Mouse (Mus musculus): ENCODE data around the gene Cadm2. TPM values are rescaled to one million over a fixed set of nuclear protein-coding genes. Genes with fewer than 3 reads are reported as not detected.

Gene Cadm2
- total RNA-seq, 4 experiments from 2014 or later = 0.34 to 2.5 (median 0.66) TPM

DNA sequence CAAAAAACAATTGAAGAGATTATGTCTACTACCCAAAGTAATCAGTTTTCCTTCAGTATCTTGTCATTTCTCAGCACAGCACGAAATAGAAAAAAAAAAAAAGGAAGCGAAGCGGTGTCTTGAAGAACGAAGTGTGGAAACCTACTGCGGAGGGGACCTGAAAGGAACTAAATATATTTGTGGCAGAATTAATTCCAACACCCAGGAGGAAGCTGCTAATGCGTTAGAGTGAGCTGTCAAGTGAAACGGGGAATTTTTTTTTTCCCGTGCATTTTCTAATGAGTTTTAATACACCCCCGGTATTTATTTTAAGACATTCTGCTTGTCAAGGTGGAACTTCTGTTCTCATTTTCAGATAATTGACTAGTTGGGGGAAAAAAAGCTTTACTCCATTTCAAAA lies 111.6 kb downstream of the Cadm2 start:
- no peak for DNase-seq (ENCODE audit: low spot score)

DNA sequence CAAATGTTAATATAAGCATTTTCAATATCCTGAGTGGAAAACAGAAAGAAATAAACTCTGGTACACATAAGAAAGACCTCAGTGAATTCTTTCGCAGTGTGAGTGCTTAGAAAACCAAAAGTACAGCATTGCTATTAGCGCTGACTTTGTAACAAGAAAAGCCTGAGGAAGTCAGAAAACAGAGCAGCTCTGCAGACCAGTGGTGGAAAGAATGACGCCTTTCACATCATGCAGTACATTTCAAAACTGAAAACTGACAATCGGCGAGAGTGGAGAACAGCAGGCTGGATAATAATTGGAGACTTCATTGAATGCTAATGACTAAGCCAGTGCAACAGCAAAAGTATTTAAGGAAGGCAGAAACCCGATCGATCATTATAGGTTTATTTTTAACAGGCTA lies 138.2 kb downstream of the Cadm2 start:
- DNase-seq (ENCODE audit: low spot score) = no peak

DNA sequence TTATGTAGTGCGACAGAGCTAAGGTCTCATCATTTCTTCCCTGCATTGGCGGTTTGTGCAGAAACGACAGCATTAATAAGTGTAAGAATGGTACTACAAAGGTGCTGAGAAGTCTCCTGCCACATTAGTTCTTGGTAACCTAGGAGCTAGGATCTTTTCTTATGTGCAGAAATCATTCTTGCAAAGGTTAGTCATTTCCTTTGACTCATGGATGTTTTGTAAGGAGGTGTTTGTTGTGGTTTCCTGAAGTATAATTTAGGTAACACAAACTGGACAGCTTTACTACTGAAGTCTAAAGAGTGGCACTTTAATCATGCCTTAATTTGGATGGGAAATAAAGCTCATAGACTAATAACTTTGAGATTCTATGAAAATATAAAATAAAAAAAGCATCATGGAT lies 153.7 kb downstream of the Cadm2 start:
- no peak for DNase-seq (ENCODE audit: low spot score)

DNA sequence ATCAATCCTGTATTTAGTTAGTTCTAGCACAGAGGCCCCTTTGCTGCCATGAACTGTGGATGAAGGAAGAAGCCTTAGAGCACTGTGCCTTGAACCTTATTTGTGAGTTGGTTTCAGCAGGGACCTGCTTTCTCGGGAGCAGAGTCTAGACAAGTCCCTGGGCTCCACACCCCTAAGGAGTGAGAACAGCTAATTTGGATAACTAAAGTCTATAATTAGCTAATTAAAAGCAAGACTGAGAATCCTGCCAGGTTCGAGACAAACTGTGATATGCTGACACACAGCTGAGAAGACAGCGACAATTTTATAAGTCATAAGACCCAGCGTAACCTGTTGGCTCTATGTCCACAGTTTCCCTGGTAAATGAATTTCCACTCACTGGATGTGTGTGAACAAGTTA lies 184.4 kb downstream of the Cadm2 start:
- DNase-seq (ENCODE audit: low spot score) = no peak

DNA sequence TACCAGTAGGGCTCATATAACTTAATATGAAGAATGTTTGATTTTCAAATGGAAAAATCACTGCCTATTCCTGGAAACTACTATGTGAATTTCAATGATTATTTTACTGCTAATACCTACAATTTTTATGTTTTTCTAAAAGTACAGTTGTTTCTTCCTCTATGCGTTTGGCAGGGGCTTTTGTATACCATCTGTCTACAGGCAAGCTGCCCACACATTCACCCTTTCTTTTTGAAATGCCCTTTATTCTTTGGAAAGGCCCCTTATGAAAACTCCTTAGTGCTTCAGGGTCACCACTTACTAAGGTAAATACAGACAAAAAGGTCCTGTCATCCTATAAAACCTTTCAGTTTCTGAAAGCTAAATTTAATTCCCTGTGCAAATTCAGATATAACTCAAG lies 195.3 kb downstream of the Cadm2 start:
- no peak for DNase-seq (ENCODE audit: low spot score)

DNA sequence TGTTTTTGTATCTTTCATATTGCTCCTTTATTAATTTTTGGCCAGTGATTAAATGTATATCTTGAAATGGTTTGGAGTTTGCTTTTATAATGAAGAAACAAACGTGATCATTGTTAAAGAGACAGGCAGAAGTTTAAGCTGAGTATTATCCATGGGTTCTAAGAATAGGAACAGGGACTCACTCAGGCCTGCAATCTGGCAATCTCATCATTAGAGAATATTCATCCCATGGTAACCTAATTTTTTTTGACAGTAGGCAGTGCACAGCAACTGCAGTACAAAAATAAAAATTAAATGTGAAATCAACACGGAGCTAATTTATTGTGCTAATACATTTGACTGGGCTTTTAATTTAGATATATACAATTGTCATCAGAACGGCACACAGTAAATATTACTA lies 209.8 kb downstream of the Cadm2 start:
- DNase-seq (ENCODE audit: low spot score) = no peak

DNA sequence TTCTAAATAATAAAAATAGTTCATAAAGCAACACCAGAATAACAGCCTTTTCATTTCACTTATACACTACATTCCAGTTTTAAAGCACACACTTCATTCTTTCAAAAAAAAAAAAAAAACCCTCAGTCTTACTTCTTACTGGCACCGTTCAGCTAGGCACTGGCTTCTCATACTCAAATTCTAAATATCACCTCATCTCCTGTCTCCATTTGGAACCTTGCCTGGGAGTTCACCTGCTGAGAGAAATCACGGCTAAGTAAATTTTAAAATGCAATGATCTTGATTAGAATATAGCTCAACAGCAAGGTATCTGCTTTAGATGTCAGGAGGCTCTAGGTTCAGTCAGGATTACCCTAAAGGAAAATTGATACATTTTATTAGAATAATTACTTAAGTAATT lies 210.2 kb downstream of the Cadm2 start:
- no peak for DNase-seq (ENCODE audit: low spot score)

DNA sequence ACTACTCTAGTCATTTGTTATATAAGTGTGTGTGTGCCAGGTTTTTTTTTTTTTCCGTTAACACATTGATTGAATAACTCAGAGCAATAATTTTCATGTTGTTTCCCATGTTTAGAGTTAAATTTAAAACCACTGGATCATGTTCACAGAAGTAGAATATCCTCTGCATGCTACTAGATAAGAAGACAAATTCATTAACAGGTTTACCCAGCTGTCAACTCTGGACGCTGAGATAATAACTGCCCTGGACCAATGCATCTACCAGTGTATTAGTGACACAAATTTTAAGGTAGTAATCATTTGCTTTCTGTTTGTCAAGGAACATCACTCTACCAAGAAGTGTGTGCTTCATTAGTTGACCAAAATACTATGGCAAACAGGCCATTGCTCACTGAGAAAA lies 253.0 kb downstream of the Cadm2 start:
- DNase-seq (ENCODE audit: low spot score) = no peak

DNA sequence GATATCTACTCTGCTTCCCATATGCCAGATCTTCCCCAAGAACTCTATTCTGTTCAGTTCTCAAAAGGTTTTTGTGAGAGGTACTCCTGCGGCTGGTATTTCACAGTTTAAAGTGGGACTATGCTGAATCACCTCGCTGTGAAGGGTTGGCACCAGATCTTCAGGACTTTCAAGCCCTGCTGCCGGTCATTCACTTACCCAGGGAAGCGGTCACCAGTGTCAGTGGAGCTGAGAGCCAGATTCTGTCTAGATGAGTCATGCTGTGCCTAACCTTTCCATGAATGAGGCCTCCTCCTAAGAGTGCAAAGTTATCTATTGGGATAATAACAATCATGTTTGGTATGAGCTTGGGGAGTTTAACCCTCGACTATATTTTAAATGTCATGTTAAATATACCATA lies 272.7 kb downstream of the Cadm2 start:
- DNase-seq (ENCODE audit: low spot score) = no peak

DNA sequence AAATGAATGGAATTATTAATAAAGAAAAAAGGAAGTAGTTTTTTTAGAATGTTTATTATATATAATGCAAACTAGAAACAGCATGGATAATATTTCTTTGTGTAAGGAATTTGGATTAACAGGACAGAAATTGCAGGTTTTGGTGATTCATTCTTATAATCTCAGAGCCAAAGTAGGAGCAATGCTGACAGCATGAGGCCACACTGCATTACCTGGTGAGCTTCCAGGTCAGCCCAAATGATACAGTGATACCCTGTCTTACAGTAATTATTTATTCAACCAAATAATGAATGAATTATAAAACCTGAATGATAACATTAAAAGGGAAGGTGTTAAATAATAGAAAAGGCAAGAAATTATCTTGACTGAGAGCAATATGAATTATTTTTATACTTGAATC lies 273.1 kb downstream of the Cadm2 start:
- DNase-seq (ENCODE audit: low spot score) = no peak

DNA sequence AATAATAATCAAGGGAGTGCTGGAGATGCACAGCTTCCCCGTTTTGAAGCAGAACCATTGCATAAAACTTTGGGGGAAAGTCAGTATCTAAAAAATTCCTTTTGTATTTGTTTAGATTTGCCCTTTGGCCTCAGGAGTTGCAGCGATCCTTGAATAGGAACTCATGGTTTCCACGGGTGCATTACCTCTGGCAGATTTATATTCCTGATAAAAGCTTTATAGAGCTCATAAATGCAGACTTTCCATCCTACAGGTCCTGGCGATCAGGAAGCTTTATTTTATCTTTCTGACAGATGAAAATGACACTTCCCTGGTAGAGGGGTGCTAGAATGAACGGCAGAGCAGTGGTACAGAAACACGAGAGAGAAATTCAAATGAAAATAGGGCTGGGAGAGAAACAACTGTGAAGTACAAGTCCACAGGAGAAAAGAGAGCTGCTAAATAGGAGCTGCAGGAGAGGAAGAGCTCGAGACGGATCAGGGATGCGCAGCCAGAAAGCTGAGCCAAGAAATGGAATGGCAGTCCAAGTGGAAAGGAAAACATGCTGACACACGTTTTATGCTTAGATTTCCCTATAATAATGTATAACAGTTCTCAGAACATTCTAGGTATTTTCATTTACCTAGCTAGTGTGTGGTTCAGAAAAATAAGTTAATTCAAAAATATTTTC lies 274.0 kb downstream of the Cadm2 start:
- DNase-seq (ENCODE audit: low spot score) = no peak

DNA sequence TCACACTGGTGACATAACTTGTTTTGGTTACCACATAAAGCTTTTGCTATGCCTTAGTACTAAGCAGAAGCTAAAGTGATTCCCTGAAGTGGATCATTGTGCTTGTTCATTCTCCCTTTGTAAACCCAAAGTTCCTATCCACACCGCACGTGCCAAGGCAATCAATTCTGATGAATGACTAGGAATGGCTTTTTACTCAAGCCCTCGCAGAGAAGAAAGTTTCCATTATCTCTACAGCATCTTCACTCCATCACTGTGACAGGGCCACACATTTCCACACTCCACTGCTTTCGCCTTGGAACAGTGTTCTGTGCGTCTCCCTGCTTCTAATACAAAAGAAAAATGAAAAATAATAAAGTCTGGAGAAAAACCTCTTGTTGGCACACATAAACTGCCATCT lies 276.5 kb downstream of the Cadm2 start:
- DNase-seq (ENCODE audit: low spot score) = no peak

DNA sequence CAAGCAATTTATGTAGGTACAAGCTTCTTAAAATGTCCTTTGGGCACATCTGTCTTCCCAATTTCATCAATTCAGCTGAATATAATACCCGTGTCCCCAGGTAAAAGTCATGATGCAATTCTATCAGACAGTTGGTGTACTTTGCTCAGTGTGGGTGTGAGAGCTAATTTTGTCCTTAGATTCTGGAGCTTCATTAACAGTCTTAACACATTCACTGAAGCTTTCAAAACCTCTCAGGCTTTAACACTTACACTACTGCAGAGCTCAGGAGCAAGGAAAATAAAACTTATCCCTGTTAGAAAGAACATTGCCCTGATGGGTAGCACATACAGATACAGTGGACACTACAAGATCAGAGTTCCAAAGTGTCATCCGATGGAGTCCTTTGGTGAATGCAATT lies 309.7 kb downstream of the Cadm2 start:
- no peak for DNase-seq (ENCODE audit: low spot score)

DNA sequence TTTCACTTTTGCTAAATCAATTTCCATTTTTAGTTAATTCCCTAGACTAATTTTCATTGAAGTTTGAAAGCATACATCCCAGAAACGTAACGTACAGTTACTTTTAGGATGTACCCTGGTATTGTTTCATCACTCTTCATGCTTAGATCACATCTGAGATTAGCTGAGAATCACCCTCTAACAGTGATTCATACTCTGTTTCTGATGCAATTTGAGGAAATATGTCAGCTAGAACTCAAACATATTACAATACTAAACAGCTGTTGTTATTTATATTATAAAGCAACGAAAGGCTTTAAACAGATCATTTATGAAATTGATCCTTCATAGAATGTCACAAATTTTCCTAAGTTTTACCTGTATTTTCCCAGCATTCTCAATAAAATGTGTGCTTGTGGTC lies 336.0 kb downstream of the Cadm2 start:
- no peak for DNase-seq (ENCODE audit: low spot score)

DNA sequence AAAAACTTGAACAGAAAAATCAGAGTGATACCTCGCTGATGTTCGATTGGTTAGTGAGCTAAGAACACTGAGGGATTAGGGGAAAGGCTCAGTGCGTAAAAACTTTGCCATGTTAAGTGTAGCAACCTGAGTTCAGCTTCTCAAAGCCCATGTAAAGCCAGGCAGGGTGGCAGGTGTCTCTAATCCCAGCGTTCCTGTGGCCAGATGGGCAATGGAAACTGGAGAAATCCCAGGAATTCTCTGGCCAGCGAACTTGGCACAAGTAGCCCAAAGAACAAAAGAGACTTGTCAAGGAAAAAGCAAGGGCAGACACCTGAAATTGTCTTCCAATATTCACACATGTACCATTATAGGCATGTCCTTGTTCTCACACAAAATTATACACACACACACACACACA lies 377.1 kb downstream of the Cadm2 start:
- DNase-seq (ENCODE audit: low spot score) = no peak

DNA sequence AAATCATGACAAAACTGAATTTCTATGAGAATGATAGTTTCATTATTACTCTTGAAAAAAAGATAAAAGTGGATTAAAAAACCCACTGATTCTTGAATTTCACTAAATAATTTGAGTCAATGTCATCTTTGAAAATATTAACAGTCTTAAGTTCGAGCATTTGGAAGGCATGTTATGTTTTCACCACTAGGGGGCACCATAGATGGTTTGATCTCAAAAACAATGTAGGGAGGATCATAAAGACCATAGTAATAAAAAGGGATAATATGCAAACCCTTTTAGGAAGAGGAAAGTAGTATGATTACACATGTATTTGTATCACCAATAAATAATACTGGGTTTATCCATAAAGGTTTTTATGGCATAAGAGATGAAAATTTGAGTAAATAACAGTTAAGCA lies 385.8 kb downstream of the Cadm2 start:
- no peak for DNase-seq (ENCODE audit: low spot score)

DNA sequence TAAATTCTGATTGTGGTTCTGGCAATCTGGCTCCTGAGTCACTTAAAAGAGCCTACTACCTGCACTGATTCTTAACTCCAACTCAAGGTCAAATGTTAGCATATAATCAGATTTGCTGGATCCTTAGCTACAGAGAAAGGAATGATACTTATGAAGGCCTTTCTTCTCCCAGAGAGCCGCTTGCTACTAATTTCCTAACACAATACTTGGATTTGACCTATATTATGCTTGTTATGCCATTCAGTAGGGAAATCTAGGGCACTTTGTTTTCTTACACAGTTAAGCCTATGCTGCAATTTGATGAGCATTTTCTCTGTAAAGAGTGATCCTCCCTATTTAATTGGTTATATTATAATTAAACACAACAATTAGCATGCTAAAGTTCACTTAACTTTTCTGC lies 394.0 kb downstream of the Cadm2 start:
- no peak for DNase-seq (ENCODE audit: low spot score)

DNA sequence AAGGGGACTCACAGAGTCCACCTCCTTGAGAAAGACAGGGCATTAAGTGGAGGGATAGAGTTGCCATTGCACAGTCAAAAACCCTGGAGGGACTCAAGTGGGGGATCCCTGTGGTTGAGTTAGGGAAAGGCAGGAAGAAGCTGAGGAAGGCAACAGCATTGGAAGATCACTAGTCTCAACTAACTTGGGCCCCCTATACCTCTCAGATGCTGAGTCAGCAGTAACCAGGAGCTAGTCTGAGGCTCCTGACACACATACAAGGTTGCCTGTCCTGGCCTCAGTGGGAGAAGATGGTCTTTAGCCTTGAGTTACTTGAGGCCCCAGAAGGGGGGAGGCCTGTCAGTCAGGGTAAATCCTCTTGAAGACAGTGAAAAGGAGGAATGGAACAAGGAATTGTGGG lies 417.4 kb downstream of the Cadm2 start:
- no peak for DNase-seq (ENCODE audit: low spot score)

DNA sequence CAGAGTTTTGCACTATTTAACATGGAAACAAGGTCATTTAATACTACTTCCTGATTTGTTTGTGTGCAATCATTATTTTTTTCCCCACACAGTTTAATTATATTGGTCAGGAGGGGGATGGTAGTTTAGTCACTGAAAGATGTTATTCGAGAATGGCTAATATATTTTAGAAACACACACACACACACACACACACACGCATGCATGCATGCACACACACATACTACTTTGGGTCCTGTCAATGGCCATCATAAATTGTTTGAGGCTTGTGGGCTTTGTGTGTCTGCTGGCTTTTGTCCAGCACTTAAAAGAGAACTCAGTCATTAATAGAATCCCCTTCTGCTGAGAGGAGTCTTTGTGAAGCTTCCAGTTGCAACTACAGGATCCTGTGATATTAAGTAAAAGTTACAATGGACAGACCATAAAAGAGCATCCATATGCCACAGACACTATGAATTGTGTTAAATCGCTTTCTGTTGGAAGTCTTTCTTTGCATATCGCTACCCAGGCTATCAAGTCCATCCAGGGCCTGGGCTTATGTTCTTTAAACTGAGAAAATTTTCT lies 427.8 kb downstream of the Cadm2 start:
- no peak for DNase-seq (ENCODE audit: low spot score)

DNA sequence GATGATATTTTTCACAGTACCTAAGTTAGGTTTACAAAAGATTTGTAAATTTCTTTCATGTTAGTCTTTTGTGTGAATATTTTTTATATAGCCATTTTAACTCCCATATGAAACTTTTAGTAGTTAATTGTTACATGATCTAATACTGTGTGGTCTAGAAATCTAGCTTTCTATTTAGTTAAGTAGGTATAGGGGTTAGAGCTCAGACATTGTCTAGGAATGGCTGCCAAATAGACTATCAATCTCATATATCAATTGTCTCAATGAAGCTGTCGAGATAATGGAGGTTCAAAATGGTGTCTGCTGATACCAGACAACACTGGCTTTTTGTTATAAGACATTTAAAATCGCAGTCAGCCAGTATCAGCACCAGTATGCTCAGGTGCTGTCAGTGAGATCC lies 428.3 kb downstream of the Cadm2 start:
- DNase-seq (ENCODE audit: low spot score) = no peak

DNA sequence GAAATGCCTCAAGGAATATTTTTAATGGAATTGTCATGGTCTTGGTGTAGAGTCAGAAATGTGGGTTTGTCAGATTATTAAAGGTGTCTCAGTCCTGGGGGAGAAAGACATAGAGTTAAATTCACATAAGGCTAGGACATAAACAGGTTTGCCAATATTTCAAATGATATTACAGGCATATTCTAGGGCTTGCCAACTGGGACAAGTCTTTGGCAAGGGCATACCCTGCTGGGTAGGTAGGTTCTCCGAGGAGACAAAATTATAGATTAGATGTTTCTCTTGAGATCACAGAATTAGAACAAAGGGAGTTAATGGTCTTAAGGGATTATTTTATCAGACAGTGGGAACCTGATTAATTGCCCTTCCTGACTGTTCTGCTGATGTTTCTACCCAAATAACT lies 434.4 kb downstream of the Cadm2 start:
- DNase-seq (ENCODE audit: low spot score) = no peak

DNA sequence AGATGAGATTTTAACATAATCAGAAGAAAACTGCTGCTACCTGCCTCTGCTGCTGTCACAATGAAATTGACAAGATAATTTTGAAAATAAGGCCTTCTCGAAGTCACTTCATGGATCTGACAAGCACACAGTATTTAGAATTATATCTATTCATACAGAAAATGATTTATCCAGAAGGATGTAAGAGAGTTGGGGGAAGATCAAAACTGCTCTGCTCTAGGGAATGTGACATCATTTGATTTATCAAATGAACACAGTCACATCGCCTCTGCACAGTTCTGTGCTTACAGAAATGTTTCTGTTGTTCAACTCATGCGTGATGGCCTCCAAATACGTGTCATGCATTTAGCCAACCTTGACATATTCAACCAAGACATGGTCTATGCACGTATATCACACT lies 437.8 kb downstream of the Cadm2 start:
- DNase-seq (ENCODE audit: low spot score) = no peak

DNA sequence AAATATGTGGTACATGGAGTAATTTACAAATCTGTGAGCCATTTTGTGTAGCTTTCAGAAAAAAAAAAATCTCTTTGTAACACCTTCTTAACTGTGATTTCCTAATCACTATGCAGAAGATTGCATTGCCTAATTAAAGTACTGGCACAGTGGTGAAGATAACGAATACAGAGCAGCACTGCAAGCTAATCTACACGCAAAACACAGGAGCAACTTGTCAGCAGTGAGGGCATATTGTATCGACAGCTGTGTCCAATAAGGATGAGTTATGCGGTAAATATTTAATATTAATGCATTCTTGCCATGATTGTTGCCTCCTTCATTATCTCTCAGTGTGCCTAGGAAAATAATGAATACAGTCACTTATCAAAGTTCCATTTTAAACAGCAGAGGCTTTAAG lies 445.3 kb downstream of the Cadm2 start:
- no peak for DNase-seq (ENCODE audit: low spot score)

DNA sequence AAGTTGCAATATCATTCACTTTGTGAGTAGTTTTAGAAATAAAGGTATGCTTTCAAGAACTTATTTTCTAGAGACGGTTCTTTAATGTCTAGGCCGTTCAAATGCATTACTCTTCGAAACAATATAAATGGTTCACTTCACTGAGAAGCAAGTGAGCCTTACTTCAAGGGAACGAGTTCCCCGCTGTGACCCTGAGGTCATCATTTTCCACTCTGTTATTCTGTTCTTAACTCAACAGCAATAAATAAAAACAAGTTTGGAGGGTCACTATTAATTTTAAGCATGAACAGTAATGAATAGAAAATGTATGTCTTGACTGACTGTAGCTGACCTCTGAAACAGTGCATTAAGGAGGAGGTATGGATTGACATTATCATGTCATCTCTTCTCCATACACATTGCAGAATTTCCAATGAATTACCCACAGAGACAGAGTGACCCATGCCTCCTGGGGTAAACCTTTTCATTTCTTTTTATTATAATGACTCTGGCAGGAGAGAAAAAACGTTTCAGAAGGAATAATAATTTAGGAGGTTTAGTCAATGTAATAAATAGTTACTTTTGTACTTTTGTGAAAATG lies 458.4 kb downstream of the Cadm2 start:
- no peak for DNase-seq (ENCODE audit: low spot score)
